Mouse (Mus musculus) right cerebral cortex, adult 18-20 months (tissue): Measurements from ENCODE around the gene Was.
"Not testable (repeated sequence)": the region's sequence is repeated elsewhere in the genome, so short reads cannot be mapped to it uniquely, and the experiment has no call there.

Experiments used
- DNase-seq: peaks from one replicate; pipeline ENCODE4 v3.0.0; 2022; ENCODE audit warnings: mixed read lengths

The Was gene

GRCm38 (mm10) chrX:8073881-8074429, 16.3 kb downstream of the Was start:
- peak; percentile 3 for DNase-seq

GRCm38 (mm10) chrX:8069166-8069565, 21.1 kb downstream of the Was start:
- no peak for DNase-seq

- not testable (repeated sequence) for DNase-seq
These were observed 39.1 kb downstream of the Was start for GRCm38 (mm10) chrX:8051044-8051781.

GRCm38 (mm10) chrX:8033009-8033408, 57.3 kb downstream of the Was start:
- no peak for DNase-seq
